Mouse (Mus musculus): Measurements from ENCODE around the gene Kdm4a. TPM values are rescaled to one million over a fixed set of nuclear protein-coding genes. Genes with fewer than 3 reads are reported as not detected.

Kdm4a gene
- polyA plus RNA-seq, 1 experiment from 2014 or later = 7.2 TPM

- Histone ChIP-seq H3K4me3 (ENCODE audit: low read depth, low read length) (no peak overlapping the region), H3K27me3 (ENCODE audit: insufficient read depth, low read length) (no peaks in the 10 kb centered on the region), H3K4me1 (ENCODE audit: insufficient read depth) (peaks cover 3% of the 10 kb centered on the region; the same call in 1 of the 2 replicates), H3K27ac (ENCODE audit: low read depth) (no peak overlapping the region), H3K9ac (replicated peaks) (no peak overlapping the region), H3K36me3 (replicated peaks; ENCODE audit: insufficient read depth, low read length) (peaks cover 21% of the 10 kb centered on the region), H3K9me3 (ENCODE audit: low read length) (no peaks in the 10 kb centered on the region), H3K4me2 (ENCODE audit: low read depth, low read length) (no peak overlapping the region)
- DNase-seq = no peak
- TF ChIP-seq CTCF (IDR thresholded peaks at IDR 0.05; ENCODE audit: low read depth) (no peak), EP300 (IDR thresholded peaks at IDR 0.05; ENCODE audit: low read depth) (no peak)
- ATAC-seq = no peak
- 75% methylated on average over 5 of the region's 5 CpGs for WGBS (ENCODE audit: insufficient replicate concordance)
Observed at GRCm38 (mm10) chr4:118218521-118218920, 38.7 kb upstream of the Kdm4a start.

GRCm38 (mm10) chr4:118216726-118217595, 37.1 kb upstream of the Kdm4a start:
- Histone ChIP-seq H3K4me3 (ENCODE audit: low read depth, low read length) (no peak overlapping the region), H3K4me2 (ENCODE audit: low read depth, low read length) (no peak overlapping the region), H3K27me3 (ENCODE audit: insufficient read depth, low read length) (no peaks in the 10 kb centered on the region), H3K36me3 (replicated peaks; ENCODE audit: insufficient read depth, low read length) (peaks cover 14% of the 10 kb centered on the region), H3K9ac (replicated peaks) (no peak overlapping the region), H3K4me1 (ENCODE audit: insufficient read depth) (peaks cover 3% of the 10 kb centered on the region; the same call in 1 of the 2 replicates), H3K27ac (ENCODE audit: low read depth) (0 out of 2 replicates have a peak overlapping the region, but pooled peaks have one; percentile 29), H3K9me3 (ENCODE audit: low read length) (no peaks in the 10 kb centered on the region)
- TF ChIP-seq EP300 (IDR thresholded peaks at IDR 0.05; ENCODE audit: low read depth) (no peak), CTCF (IDR thresholded peaks at IDR 0.05; ENCODE audit: low read depth) (peak; percentile 93)
- DNase-seq (peak; percentile 75), ATAC-seq (peak; percentile 81)
- WGBS (ENCODE audit: insufficient replicate concordance) = 69% methylated on average over 17 of the region's 17 CpGs

GRCm38 (mm10) chr4:118214891-118215290, 35.0 kb upstream of the Kdm4a start:
- Histone ChIP-seq H3K27me3 (ENCODE audit: insufficient read depth, low read length) (no peaks in the 10 kb centered on the region), H3K4me3 (ENCODE audit: low read depth, low read length) (no peak overlapping the region), H3K9ac (replicated peaks) (no peak overlapping the region), H3K36me3 (replicated peaks; ENCODE audit: insufficient read depth, low read length) (peaks cover 21% of the 10 kb centered on the region), H3K9me3 (ENCODE audit: low read length) (no peaks in the 10 kb centered on the region), H3K4me1 (ENCODE audit: insufficient read depth) (peaks cover 3% of the 10 kb centered on the region; the same call in 1 of the 2 replicates), H3K4me2 (ENCODE audit: low read depth, low read length) (no peak overlapping the region), H3K27ac (ENCODE audit: low read depth) (no peak overlapping the region)
- whole genome bisulfite sequencing (ENCODE audit: insufficient replicate concordance) = 80% methylated on average over 1 of the region's 1 CpGs
- ATAC-seq = no peak
- TF ChIP-seq CTCF (IDR thresholded peaks at IDR 0.05; ENCODE audit: low read depth) (no peak), EP300 (IDR thresholded peaks at IDR 0.05; ENCODE audit: low read depth) (no peak)
- DNase-seq = no peak

GRCm38 (mm10) chr4:118206918-118207640, 27.2 kb upstream of the Kdm4a start:
- TF ChIP-seq CTCF (IDR thresholded peaks at IDR 0.05; ENCODE audit: low read depth) (peak; percentile 27), EP300 (IDR thresholded peaks at IDR 0.05; ENCODE audit: low read depth) (no peak)

GRCm38 (mm10) chr4:118205906-118206305, 26.1 kb upstream of the Kdm4a start:
- Histone ChIP-seq H3K9me3 (ENCODE audit: low read length) (no peaks in the 10 kb centered on the region), H3K4me3 (ENCODE audit: low read depth, low read length) (no peak overlapping the region), H3K27me3 (ENCODE audit: insufficient read depth, low read length) (no peaks in the 10 kb centered on the region), H3K4me1 (ENCODE audit: insufficient read depth) (0 out of 2 replicates have a peak, but pooled peaks cover 4% of the 10 kb centered on the region), H3K4me2 (ENCODE audit: low read depth, low read length) (no peak overlapping the region), H3K36me3 (replicated peaks; ENCODE audit: insufficient read depth, low read length) (peaks cover 11% of the 10 kb centered on the region; the same call in 1 of the 2 replicates), H3K27ac (ENCODE audit: low read depth) (peak overlapping the region; percentile 85), H3K9ac (replicated peaks) (no peak overlapping the region)
- TF ChIP-seq CTCF (IDR thresholded peaks at IDR 0.05; ENCODE audit: low read depth) = no peak
- TF ChIP-seq EP300 (IDR thresholded peaks at IDR 0.05; ENCODE audit: low read depth) = no peak
- peak; percentile 85 for ATAC-seq
- DNase-seq = no peak
- 56% methylated on average over 2 of the region's 2 CpGs for WGBS (ENCODE audit: insufficient replicate concordance)

More at GRCm38 (mm10) chr4:118206918-118207640, 27.2 kb upstream of the Kdm4a start:
- Histone ChIP-seq H3K4me2 (ENCODE audit: low read depth, low read length) (no peak overlapping the region), H3K9me3 (ENCODE audit: low read length) (no peaks in the 10 kb centered on the region), H3K4me1 (ENCODE audit: insufficient read depth) (0 out of 2 replicates have a peak, but pooled peaks cover 4% of the 10 kb centered on the region), H3K36me3 (replicated peaks; ENCODE audit: insufficient read depth, low read length) (peaks cover 11% of the 10 kb centered on the region), H3K27ac (ENCODE audit: low read depth) (no peak overlapping the region), H3K27me3 (ENCODE audit: insufficient read depth, low read length) (no peaks in the 10 kb centered on the region), H3K9ac (replicated peaks) (no peak overlapping the region), H3K4me3 (ENCODE audit: low read depth, low read length) (no peak overlapping the region)
- 65% methylated on average over 10 of the region's 10 CpGs for WGBS (ENCODE audit: insufficient replicate concordance)
- no peak for ATAC-seq
- DNase-seq = no peak

GRCm38 (mm10) chr4:118199093-118199492, 19.2 kb upstream of the Kdm4a start:
- H3K36me3 ChIP-seq (replicated peaks; ENCODE audit: insufficient read depth, low read length) = no peaks in the 10 kb centered on the region
- no peaks in the 10 kb centered on the region for H3K27me3 ChIP-seq (ENCODE audit: insufficient read depth, low read length)
- no peak overlapping the region for H3K4me2 ChIP-seq (ENCODE audit: low read depth, low read length)
- no peaks in the 10 kb centered on the region for H3K4me1 ChIP-seq (ENCODE audit: insufficient read depth)
- 0 out of 2 replicates have a peak overlapping the region, but pooled peaks have one; percentile 6 for H3K27ac ChIP-seq (ENCODE audit: low read depth)
- WGBS (ENCODE audit: insufficient replicate concordance) = 80% methylated on average over 2 of the region's 2 CpGs
- ATAC-seq = peak; percentile 56; the same call in 1 of the 2 replicates
- TF ChIP-seq EP300 (IDR thresholded peaks at IDR 0.05; ENCODE audit: low read depth) (no peak), CTCF (IDR thresholded peaks at IDR 0.05; ENCODE audit: low read depth) (no peak)
- no peak for DNase-seq
- no peak overlapping the region for H3K4me3 ChIP-seq (ENCODE audit: low read depth, low read length)
- no peaks in the 10 kb centered on the region for H3K9me3 ChIP-seq (ENCODE audit: low read length)
- H3K9ac ChIP-seq (replicated peaks) = no peak overlapping the region
